Mouse (Mus musculus): ENCODE measurements around the gene Rfc4.
A peak's percentile ranks its signal among the peaks of the same experiment; 100 is the strongest.

Gene Rfc4

GRCm38 (mm10) chr16:23127673-23128375, at the start of gene Rfc4:
Rfc4 (minus strand) TSS chr16:23127737.
- DNase-seq: peak; percentile 94 to 96

GRCm38 (mm10) chr16:23175956-23176355, 48.4 kb upstream of the Rfc4 start:
- DNase-seq: no peak

- DNase-seq: no peak
These were observed 47.3 kb upstream of the Rfc4 start for GRCm38 (mm10) chr16:23174855-23175254.

- no peak for DNase-seq
These were observed 46.4 kb upstream of the Rfc4 start for GRCm38 (mm10) chr16:23173904-23174303.

- no peak for DNase-seq
These were observed 43.3 kb upstream of the Rfc4 start for GRCm38 (mm10) chr16:23170813-23171212.

GRCm38 (mm10) chr16:23167079-23167478, 39.5 kb upstream of the Rfc4 start:
- DNase-seq: no peak

- no peak for DNase-seq
These were observed 39.1 kb upstream of the Rfc4 start for GRCm38 (mm10) chr16:23166646-23167045.

GRCm38 (mm10) chr16:23165441-23165840, 37.9 kb upstream of the Rfc4 start:
- no peak for DNase-seq

GRCm38 (mm10) chr16:23164443-23164842, 36.9 kb upstream of the Rfc4 start:
- DNase-seq: no peak

- no peak for DNase-seq
These were observed 34.6 kb upstream of the Rfc4 start for GRCm38 (mm10) chr16:23162116-23162515.

- DNase-seq: no peak
These were observed 32.2 kb upstream of the Rfc4 start for GRCm38 (mm10) chr16:23159749-23160148.

- no peak for DNase-seq
These were observed 31.4 kb upstream of the Rfc4 start for GRCm38 (mm10) chr16:23158957-23159356.

GRCm38 (mm10) chr16:23158292-23158691, 30.8 kb upstream of the Rfc4 start:
- DNase-seq: no peak

- no peak for DNase-seq
These were observed 29.5 kb upstream of the Rfc4 start for GRCm38 (mm10) chr16:23157013-23157412.

- no peak for DNase-seq
These were observed 26.7 kb upstream of the Rfc4 start for GRCm38 (mm10) chr16:23154261-23154660.

- DNase-seq: peak; percentile 26 to 32
These were observed 23.9 kb upstream of the Rfc4 start for GRCm38 (mm10) chr16:23151423-23151822.

GRCm38 (mm10) chr16:23149396-23149795, 21.9 kb upstream of the Rfc4 start:
- DNase-seq: no peak

GRCm38 (mm10) chr16:23148936-23149335, 21.4 kb upstream of the Rfc4 start:
- no peak for DNase-seq

- peak; percentile 21 to 33 for DNase-seq
These were observed 18.7 kb upstream of the Rfc4 start, which contains the start of gene Adipoq for GRCm38 (mm10) chr16:23146280-23146679. Adipoq (plus strand) TSS chr16:23146536.

- DNase-seq: no peak
These were observed 17.7 kb upstream of the Rfc4 start for GRCm38 (mm10) chr16:23145211-23145610.

GRCm38 (mm10) chr16:23144326-23144725, 16.8 kb upstream of the Rfc4 start:
- DNase-seq: no peak

GRCm38 (mm10) chr16:23140911-23141310, 13.4 kb upstream of the Rfc4 start:
- no peak for DNase-seq

- peak; percentile 29 to 44 for DNase-seq
These were observed 9.0 kb upstream of the Rfc4 start for GRCm38 (mm10) chr16:23136406-23136970.

- DNase-seq: peak; percentile 22 to 48
These were observed 8.0 kb upstream of the Rfc4 start for GRCm38 (mm10) chr16:23135421-23136149.

Data from cerebellum, postnatal 14 days (tissue).